Mouse (Mus musculus) intestine, postnatal 0 days (tissue): Measurements from ENCODE around the gene Syne1. TPM values are rescaled to one million over a fixed set of nuclear protein-coding genes. Genes with fewer than 3 reads are reported as not detected.

Experiments used
- ATAC-seq: fragments of 200-750 bp; cut with Nextera tagmentation; 2 replicates; pipeline ENCODE4 v1.8.0; 2017; ENCODE audit warnings: mild to moderate bottlenecking, moderate TSS enrichment, moderate library complexity
- H3K27ac ChIP-seq: fragments of 300-500 bp; sonication (generic); 2 replicates; pipeline ENCODE4 v1.5.1; 2014; ENCODE audit warnings: mild to moderate bottlenecking, low read depth, low read length, moderate library complexity
- H3K27me3 ChIP-seq: fragments of 300-500 bp; sonication (generic); replicated peaks from 2 replicates; pipeline ENCODE4 v1.6.1; 2014; ENCODE audit warnings: low read length, mixed read lengths; ENCODE audit not compliant: control insufficient read depth, insufficient read depth
- H3K36me3 ChIP-seq: fragments of 300-500 bp; sonication (generic); 2 replicates; pipeline ENCODE4 v1.6.1; 2014; ENCODE audit warnings: mild to moderate bottlenecking, moderate library complexity; ENCODE audit not compliant: control insufficient read depth, insufficient read depth
- H3K4me1 ChIP-seq: fragments of 300-500 bp; sonication (generic); replicated peaks from 2 replicates; pipeline ENCODE4 v1.6.1; 2014; ENCODE audit warnings: antibody characterized with exemption, low read length, mixed read lengths; ENCODE audit not compliant: control insufficient read depth, insufficient read depth
- H3K4me2 ChIP-seq: fragments of 300-500 bp; sonication (generic); replicated peaks from 2 replicates; pipeline ENCODE4 v1.6.1; 2014; ENCODE audit warnings: low read depth, mild to moderate bottlenecking, moderate library complexity
- H3K4me3 ChIP-seq: fragments of 300-500 bp; sonication (generic); 2 replicates; pipeline ENCODE4 v1.5.1; 2014; ENCODE audit warnings: low read depth, low read length
- H3K9ac ChIP-seq: fragments of 300-500 bp; sonication (generic); 2 replicates; pipeline ENCODE4 v1.6.1; 2014; ENCODE audit warnings: mild to moderate bottlenecking, low read depth, low read length
- H3K9me3 ChIP-seq: fragments of 300-500 bp; sonication (generic); 2 replicates; pipeline ENCODE4 v1.6.1; 2016; ENCODE audit warnings: mixed run types; ENCODE audit not compliant: control insufficient read depth
- CTCF ChIP-seq: sonication (generic); IDR thresholded peaks from 2 replicates; pipeline ENCODE4 v1.5.1; 2016; ENCODE audit warnings: low read depth, mild to moderate bottlenecking, control low read depth, antibody characterized with exemption, moderate library complexity
- WGBS: fragments of 180-500 bp; shearing (Covaris S2); extraction: QIAGEN DNeasy Blood & Tissue Kit; methylation state at CpG from one replicate; pipeline ENCODE4 v1.1.7; 2014; 5-methylcytosine and 5-hydroxymethylcytosine counted together
- polyA plus RNA-seq: library from polyadenylated mRNA; unstranded; fragments of >200 nt; fragmentation: Nextera tagmentation; extraction: Ambion mirVana; gene quantifications from 2 replicates; pipeline ENCODE4 v1.2.1, GENCODE M21; 2015

Syne1 gene
- polyA plus RNA-seq, 1 experiment from 2014 or later, result 4.3 TPM

DNA sequence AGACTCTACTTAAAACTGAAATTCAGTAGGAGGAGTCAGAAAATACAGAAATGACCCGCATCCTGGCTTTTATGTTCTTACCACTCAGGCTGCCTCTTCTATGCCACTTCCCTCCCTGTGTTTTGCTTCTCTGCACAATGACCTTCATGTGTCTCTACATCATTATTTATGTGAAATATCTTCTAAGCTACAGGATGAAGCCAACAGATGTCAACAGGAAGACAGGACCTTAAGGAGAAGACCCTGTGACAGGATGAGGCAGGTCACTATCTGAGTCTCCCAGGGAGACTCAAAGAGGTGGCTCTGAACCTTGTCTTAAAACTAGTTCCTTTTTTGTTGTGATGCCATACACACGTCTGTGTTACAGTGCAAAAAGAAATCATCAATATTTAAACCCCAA lies 353.9 kb downstream of the Syne1 start:
- no peak overlapping the region for H3K9ac ChIP-seq
- no peak overlapping the region for H3K4me3 ChIP-seq
- no peaks in the 10 kb centered on the region for H3K27me3 ChIP-seq
- H3K9me3 ChIP-seq, result no peaks in the 10 kb centered on the region
- H3K36me3 ChIP-seq, result peaks cover 3% of the 10 kb centered on the region
- no peak overlapping the region for H3K27ac ChIP-seq
- no peak for ATAC-seq
- no peak overlapping the region for H3K4me2 ChIP-seq
- TF ChIP-seq CTCF, result no peak
- WGBS, result 79% methylated on average over 2 of the region's 2 CpGs
- H3K4me1 ChIP-seq, result no peaks in the 10 kb centered on the region; the same call in 1 of the 2 replicates

- Histone ChIP-seq H3K4me3 (no peak overlapping the region), H3K4me2 (no peak overlapping the region), H3K9ac (no peak overlapping the region), H3K4me1 (no peaks in the 10 kb centered on the region; the same call in 1 of the 2 replicates), H3K27me3 (no peaks in the 10 kb centered on the region), H3K27ac (no peak overlapping the region), H3K9me3 (no peaks in the 10 kb centered on the region), H3K36me3 (peaks cover 3% of the 10 kb centered on the region)
- TF ChIP-seq CTCF, result no peak
- no peak for ATAC-seq
- 89% methylated on average over 5 of the region's 5 CpGs for WGBS
Observed at GRCm38 (mm10) chr10:5196267-5196666, 355.0 kb downstream of the Syne1 start.

- Histone ChIP-seq H3K27ac (no peak overlapping the region), H3K36me3 (peaks cover 7% of the 10 kb centered on the region), H3K9me3 (no peaks in the 10 kb centered on the region), H3K4me2 (no peak overlapping the region), H3K9ac (no peak overlapping the region), H3K4me1 (no peaks in the 10 kb centered on the region; the same call in 1 of the 2 replicates), H3K27me3 (no peaks in the 10 kb centered on the region), H3K4me3 (no peak overlapping the region)
- 0 out of 2 replicates have a peak, but pooled peaks have one; percentile 39 for ATAC-seq
- WGBS, result 49% methylated on average over 5 of the region's 5 CpGs
- no peak for TF ChIP-seq CTCF
Observed at GRCm38 (mm10) chr10:5195288-5195687, 356.0 kb downstream of the Syne1 start.

GRCm38 (mm10) chr10:5194671-5195234 lies 356.5 kb downstream of the Syne1 start:
- peak overlapping the region; percentile 63 for H3K27ac ChIP-seq

GRCm38 (mm10) chr10:5194081-5194670 lies 357.1 kb downstream of the Syne1 start:
- WGBS, result 12% methylated on average over 13 of the region's 13 CpGs
- Histone ChIP-seq H3K27ac (peak overlapping the region; percentile 63), H3K4me2 (peak overlapping the region; percentile 70), H3K9me3 (no peaks in the 10 kb centered on the region), H3K4me3 (peak overlapping the region; percentile 38), H3K36me3 (peaks cover 6% of the 10 kb centered on the region), H3K9ac (no peak overlapping the region), H3K4me1 (no peaks in the 10 kb centered on the region; the same call in 1 of the 2 replicates), H3K27me3 (no peaks in the 10 kb centered on the region)
- ATAC-seq, result peak; percentile 65
- no peak for TF ChIP-seq CTCF

More at GRCm38 (mm10) chr10:5194671-5195234, 356.5 kb downstream of the Syne1 start:
- peak; percentile 51 for TF ChIP-seq CTCF
- Histone ChIP-seq H3K36me3 (peaks cover 6% of the 10 kb centered on the region), H3K27me3 (no peaks in the 10 kb centered on the region), H3K9me3 (no peaks in the 10 kb centered on the region), H3K4me1 (no peaks in the 10 kb centered on the region; the same call in 1 of the 2 replicates), H3K4me2 (peak overlapping the region; percentile 70), H3K9ac (no peak overlapping the region), H3K4me3 (peak overlapping the region; percentile 38)
- WGBS, result 4% methylated on average over 13 of the region's 13 CpGs
- peak; percentile 92 for ATAC-seq

GRCm38 (mm10) chr10:5192861-5193490 lies 358.3 kb downstream of the Syne1 start:
- H3K4me3 ChIP-seq, result no peak overlapping the region
- no peak overlapping the region for H3K27ac ChIP-seq
- H3K9me3 ChIP-seq, result no peaks in the 10 kb centered on the region
- no peak overlapping the region for H3K9ac ChIP-seq
- TF ChIP-seq CTCF, result no peak
- H3K27me3 ChIP-seq, result no peaks in the 10 kb centered on the region
- ATAC-seq, result no peak
- 0 out of 2 replicates have a peak overlapping the region, but pooled peaks have one; percentile 6 for H3K4me2 ChIP-seq
- WGBS, result 69% methylated on average over 9 of the region's 9 CpGs
- no peaks in the 10 kb centered on the region; the same call in 1 of the 2 replicates for H3K4me1 ChIP-seq
- H3K36me3 ChIP-seq, result peaks cover 6% of the 10 kb centered on the region
